ENCODE assay signal across 8 mouse cellular contexts in genomic region chr7:16761005-16761481, GRCm38 (mm10). TPM values are rescaled to one million over a fixed set of nuclear protein-coding genes. Genes with fewer than 3 reads are reported as not detected.
DNase-seq lines count a peak whose midpoint lies in the region; ATAC-seq and TF ChIP-seq lines count a peak whose summit lies in the region.

No protein-coding gene starts in this region.

- TF ChIP-seq POLR2A in ES-Bruce4 (IDR thresholded peaks at IDR 0.05; ENCODE audit: insufficient read depth, low read length): no peak

- peak overlapping the region; percentile 15; the same call in 1 of the 2 replicates for H3K9ac ChIP-seq in ES-Bruce4 (ENCODE audit: low read depth, poor library complexity, severe bottlenecking)
- H3K9ac ChIP-seq in lung, embryonic 15.5 days: no peak overlapping the region
- H3K9ac ChIP-seq in hindbrain, embryonic 16.5 days (ENCODE audit: low read depth, low read length): no peak overlapping the region

- peaks cover 3% of the 10 kb centered on the region for H3K4me1 ChIP-seq in ES-Bruce4 (ENCODE audit: control insufficient read depth, insufficient read depth, low read length)
- peaks cover 16% of the 10 kb centered on the region for H3K4me1 ChIP-seq in lung, embryonic 15.5 days
- H3K4me1 ChIP-seq in hindbrain, embryonic 16.5 days (ENCODE audit: control insufficient read depth, insufficient read depth, low read depth, low read length): no peaks in the 10 kb centered on the region

- H3K27ac ChIP-seq in ES-Bruce4 (ENCODE audit: insufficient read depth, low read length): no peak overlapping the region
- H3K27ac ChIP-seq in lung, embryonic 15.5 days: peak overlapping the region; percentile 81
- H3K27ac ChIP-seq in hindbrain, embryonic 16.5 days (ENCODE audit: low read depth, low read length): no peak overlapping the region

- 30% methylated on average over 10 of the region's 10 CpGs for WGBS in lung, embryonic 15.5 days
- 51% methylated on average over 9 of the region's 10 CpGs for WGBS in hindbrain, embryonic 16.5 days

- H3K4me2 ChIP-seq in lung, embryonic 15.5 days: peak overlapping the region; percentile 30; the same call in 1 of the 2 replicates
- no peak overlapping the region for H3K4me2 ChIP-seq in hindbrain, embryonic 16.5 days (ENCODE audit: low read length)

- TF ChIP-seq EP300 in ES-Bruce4 (IDR thresholded peaks at IDR 0.05; ENCODE audit: insufficient read depth, low read depth, low read length): no peak

- H3K9me3 ChIP-seq in ES-Bruce4 (replicated peaks; ENCODE audit: control insufficient read depth, insufficient read depth, low read length, poor library complexity, severe bottlenecking): no peaks in the 10 kb centered on the region
- no peaks in the 10 kb centered on the region for H3K9me3 ChIP-seq in lung, embryonic 15.5 days
- H3K9me3 ChIP-seq in hindbrain, embryonic 16.5 days (ENCODE audit: control insufficient read depth, low read length): no peaks in the 10 kb centered on the region

- ATAC-seq in lung, embryonic 15.5 days (ENCODE audit: borderline replicate concordance, extremely low read depth, low FRiP score, low TSS enrichment): peak; percentile 71; the same call in 1 of the 2 replicates
- no peak for ATAC-seq in hindbrain, embryonic 16.5 days

- no peaks in the 10 kb centered on the region for H3K36me3 ChIP-seq in ES-Bruce4 (ENCODE audit: control insufficient read depth, insufficient read depth, low read length, poor library complexity, severe bottlenecking)
- no peaks in the 10 kb centered on the region for H3K36me3 ChIP-seq in lung, embryonic 15.5 days
- H3K36me3 ChIP-seq in hindbrain, embryonic 16.5 days (ENCODE audit: control insufficient read depth, insufficient read depth, low read length): no peaks in the 10 kb centered on the region

- no peak for TF ChIP-seq CTCF in ES-Bruce4 (IDR thresholded peaks at IDR 0.05; ENCODE audit: low read depth, low read length)

- peak; percentile 86 for DNase-seq in gastrocnemius, adult 18-20 months (ENCODE audit: low spot score)
- DNase-seq in heart, postnatal 4 days: peak; percentile 78
- no peak for DNase-seq in embryo, embryonic 9.5 days (ENCODE audit: extremely low spot score)
- no peak for DNase-seq in cerebellum, adult 11-12 months
- no peak for DNase-seq in left cerebral cortex, adult 9 months (ENCODE audit: low spot score in 2 of 2)

- H3K4me3 ChIP-seq in ES-Bruce4 (ENCODE audit: low read depth, low read length): no peak overlapping the region; the same call in 1 of the 2 replicates
- no peak overlapping the region for H3K4me3 ChIP-seq in lung, embryonic 15.5 days
- H3K4me3 ChIP-seq in hindbrain, embryonic 16.5 days (ENCODE audit: low read length): no peak overlapping the region

- no peaks in the 10 kb centered on the region for H3K27me3 ChIP-seq in ES-Bruce4 (ENCODE audit: control insufficient read depth, insufficient read depth, low read length, poor library complexity, severe bottlenecking)
- H3K27me3 ChIP-seq in lung, embryonic 15.5 days: no peaks in the 10 kb centered on the region
- no peaks in the 10 kb centered on the region for H3K27me3 ChIP-seq in hindbrain, embryonic 16.5 days (replicated peaks; ENCODE audit: control insufficient read depth, insufficient read depth, low read length)

RNA-seq across cellular contexts. Expression of gene Slc1a5, which starts 20.1 kb away (rescaled TPM):
- polyA plus RNA-seq in ES-Bruce4 (2011; ENCODE audit: insufficient read depth, insufficient read length, low read depth, missing spikeins): 101 and 108 TPM in 2 replicates
- 10 to 100 TPM; 14.0 to 14.3 TPM for total RNA-seq in gastrocnemius, adult 18-20 months (2021)
- 10 to 100 TPM; 28.4 to 28.7 TPM for total RNA-seq in heart, postnatal 4 days (2021)
- 53.7 and 54.5 TPM in 2 replicates for polyA plus RNA-seq in lung, embryonic 15.5 days (2015; fragmentation: Nextera tagmentation; extraction: Ambion mirVana)
- 9.6 and 11.5 TPM in 2 replicates for polyA plus RNA-seq in hindbrain, embryonic 16.5 days (2015; fragmentation: Nextera tagmentation; extraction: Ambion mirVana)

RNA-seq across cellular contexts. Expression of gene Ap2s1, which starts 22.8 kb away (rescaled TPM):
- 88.3 and 91.5 TPM in 2 replicates for polyA plus RNA-seq in ES-Bruce4 (2011; ENCODE audit: insufficient read depth, insufficient read length, low read depth, missing spikeins)
- total RNA-seq in gastrocnemius, adult 18-20 months (2021): 10 to 100 TPM; 44.5 to 46.8 TPM
- total RNA-seq in heart, postnatal 4 days (2021): 100 to 1,000 TPM; 127 to 129 TPM
- polyA plus RNA-seq in lung, embryonic 15.5 days (2015; fragmentation: Nextera tagmentation; extraction: Ambion mirVana): 280 and 291 TPM in 2 replicates
- 447 and 505 TPM in 2 replicates for polyA plus RNA-seq in hindbrain, embryonic 16.5 days (2015; fragmentation: Nextera tagmentation; extraction: Ambion mirVana)

RNA-seq across cellular contexts. Expression of gene Ceacam9, which starts 39.3 kb away (rescaled TPM):
- not detected in 2 replicates for polyA plus RNA-seq in ES-Bruce4 (2011; ENCODE audit: insufficient read depth, insufficient read length, low read depth, missing spikeins)
- total RNA-seq in gastrocnemius, adult 18-20 months (2021): not detected
- not detected for total RNA-seq in heart, postnatal 4 days (2021)
- polyA plus RNA-seq in lung, embryonic 15.5 days (2015; fragmentation: Nextera tagmentation; extraction: Ambion mirVana): not detected in 2 replicates
- 0.33 and 0.51 TPM in 2 replicates for polyA plus RNA-seq in hindbrain, embryonic 16.5 days (2015; fragmentation: Nextera tagmentation; extraction: Ambion mirVana)

RNA-seq across cellular contexts. Expression of gene Strn4, which starts 54.6 kb away (rescaled TPM):
- polyA plus RNA-seq in ES-Bruce4 (2011; ENCODE audit: insufficient read depth, insufficient read length, low read depth, missing spikeins): 53.5 and 55.5 TPM in 2 replicates
- total RNA-seq in gastrocnemius, adult 18-20 months (2021): 10 to 100 TPM in 1 of 2 experiments, 1 to 10 TPM in 1; 9.8 to 13.6 TPM
- 10 to 100 TPM; 87.0 to 99.9 TPM for total RNA-seq in heart, postnatal 4 days (2021)
- 102 TPM in 2 replicates for polyA plus RNA-seq in lung, embryonic 15.5 days (2015; fragmentation: Nextera tagmentation; extraction: Ambion mirVana)
- 159 and 170 TPM in 2 replicates for polyA plus RNA-seq in hindbrain, embryonic 16.5 days (2015; fragmentation: Nextera tagmentation; extraction: Ambion mirVana)

RNA-seq across cellular contexts. Expression of gene Fkrp, which starts 55.5 kb away (rescaled TPM):
- polyA plus RNA-seq in ES-Bruce4 (2011; ENCODE audit: insufficient read depth, insufficient read length, low read depth, missing spikeins): 14.7 and 17.4 TPM in 2 replicates
- total RNA-seq in gastrocnemius, adult 18-20 months (2021): 10 to 100 TPM; 51.7 to 58.0 TPM
- 10 to 100 TPM; 45.0 to 49.2 TPM for total RNA-seq in heart, postnatal 4 days (2021)
- polyA plus RNA-seq in lung, embryonic 15.5 days (2015; fragmentation: Nextera tagmentation; extraction: Ambion mirVana): 28.9 and 30.6 TPM in 2 replicates
- polyA plus RNA-seq in hindbrain, embryonic 16.5 days (2015; fragmentation: Nextera tagmentation; extraction: Ambion mirVana): 46.9 and 48.4 TPM in 2 replicates

Comparison
In these comparisons a context has a peak if more than half of its experiments do, and no peak if none do; other contexts are left out.
1. DNase-seq: peak in gastrocnemius, adult 18-20 months (single experiment) and heart, postnatal 4 days (single experiment); none in embryo, embryonic 9.5 days (single experiment), cerebellum, adult 11-12 months (single experiment) and left cerebral cortex, adult 9 months (0 of 2).